Mouse (Mus musculus): ENCODE results near the gene Obscn. TPM values are rescaled to one million over a fixed set of nuclear protein-coding genes. Genes with fewer than 3 reads are reported as not detected.
A peak's percentile ranks its signal among the peaks of the same experiment; 100 is the strongest.

The Obscn gene
- polyA plus RNA-seq, 1 experiment from 2014 or later, result 0.31 TPM

DNA sequence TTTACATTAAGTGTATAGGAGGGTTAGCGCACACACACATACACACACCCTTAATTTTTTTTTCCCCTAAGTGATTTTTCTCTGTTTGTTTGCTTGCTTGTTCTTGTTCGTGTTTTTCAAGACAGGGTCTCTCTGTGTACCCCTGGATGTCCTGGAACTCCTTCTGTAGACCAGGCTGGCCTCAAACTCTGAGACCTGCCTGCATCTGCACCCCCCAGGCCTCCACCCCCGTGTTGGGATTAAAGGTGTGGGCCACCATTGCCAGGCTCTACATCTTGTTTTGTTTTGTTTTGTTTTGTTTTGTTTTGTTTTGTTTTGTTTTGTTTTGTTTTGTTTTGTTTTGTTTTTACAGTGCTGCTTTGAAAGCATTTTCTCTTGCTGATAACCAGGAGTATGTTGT is 188.9 kb downstream of the Obscn start:
- no peak overlapping the region for H3K9ac ChIP-seq (replicated peaks)
- no peak for DNase-seq
- H3K4me1 ChIP-seq (ENCODE audit: insufficient read depth), result peaks cover 18% of the 10 kb centered on the region
- 68% methylated on average over 3 of the region's 3 CpGs for WGBS (ENCODE audit: insufficient replicate concordance)
- no peaks in the 10 kb centered on the region for H3K9me3 ChIP-seq (ENCODE audit: low read length)
- H3K4me2 ChIP-seq (ENCODE audit: low read depth, low read length), result peak overlapping the region; percentile 72; the same call in 1 of the 2 replicates
- H3K4me3 ChIP-seq (ENCODE audit: low read depth, low read length), result no peak overlapping the region
- no peak for ATAC-seq
- no peak for TF ChIP-seq CTCF (IDR thresholded peaks at IDR 0.05; ENCODE audit: low read depth)
- no peak for TF ChIP-seq EP300 (IDR thresholded peaks at IDR 0.05; ENCODE audit: low read depth)
- H3K36me3 ChIP-seq (replicated peaks; ENCODE audit: insufficient read depth, low read length), result no peaks in the 10 kb centered on the region
- peaks cover 27% of the 10 kb centered on the region for H3K27me3 ChIP-seq (ENCODE audit: insufficient read depth, low read length)
- no peak overlapping the region for H3K27ac ChIP-seq (ENCODE audit: low read depth)

Small RNA genes within 50 kb of the gene (microRNA-seq; reads per million reads assigned to microRNA genes)
- not detected for gene Gm44313

Other genes with a start within 250 kb of the Obscn start
- 2.8 and 3.1 TPM in 2 replicates for gene Zfp39, start 232.2 kb downstream of the Obscn start, polyA plus RNA-seq (2015; fragmentation: Nextera tagmentation; extraction: Ambion mirVana)
- gene Btnl10, start 218.5 kb downstream of the Obscn start, polyA plus RNA-seq (2015; fragmentation: Nextera tagmentation; extraction: Ambion mirVana), result 7.9 and 9.9 TPM in 2 replicates
- gene Rnf187, start 197.5 kb downstream of the Obscn start, polyA plus RNA-seq (2015; fragmentation: Nextera tagmentation; extraction: Ambion mirVana), result 85.3 and 96.0 TPM in 2 replicates
- gene Hist3h2ba, start 187.5 kb downstream of the Obscn start, polyA plus RNA-seq (2015; fragmentation: Nextera tagmentation; extraction: Ambion mirVana), result 4.9 and 10.0 TPM in 2 replicates
- gene Hist3h2a, start 181.7 kb downstream of the Obscn start, polyA plus RNA-seq (2015; fragmentation: Nextera tagmentation; extraction: Ambion mirVana), result 14.3 and 14.8 TPM in 2 replicates
- gene Trim17, start 181.7 kb downstream of the Obscn start, polyA plus RNA-seq (2015; fragmentation: Nextera tagmentation; extraction: Ambion mirVana), result 0.11 and 0.15 TPM in 2 replicates
- gene Trim11, start 158.3 kb downstream of the Obscn start, polyA plus RNA-seq (2015; fragmentation: Nextera tagmentation; extraction: Ambion mirVana), result 8.8 and 8.9 TPM in 2 replicates
- 6.3 and 7.1 TPM in 2 replicates for gene Iba57, start 27.3 kb upstream of the Obscn start, polyA plus RNA-seq (2015; fragmentation: Nextera tagmentation; extraction: Ambion mirVana)
- 0.29 and 0.37 TPM in 2 replicates for gene Gjc2, start 46.8 kb upstream of the Obscn start, polyA plus RNA-seq (2015; fragmentation: Nextera tagmentation; extraction: Ambion mirVana)
- gene Guk1, start 55.8 kb upstream of the Obscn start, polyA plus RNA-seq (2015; fragmentation: Nextera tagmentation; extraction: Ambion mirVana), result 59.5 and 64.4 TPM in 2 replicates
- gene Mrpl55, start 66.1 kb upstream of the Obscn start, polyA plus RNA-seq (2015; fragmentation: Nextera tagmentation; extraction: Ambion mirVana), result 64.2 and 65.2 TPM in 2 replicates
- gene 2310033P09Rik, start 71.9 kb upstream of the Obscn start, polyA plus RNA-seq (2015; fragmentation: Nextera tagmentation; extraction: Ambion mirVana), result 14.8 and 16.2 TPM in 2 replicates
- gene Arf1, start 91.9 kb upstream of the Obscn start, polyA plus RNA-seq (2015; fragmentation: Nextera tagmentation; extraction: Ambion mirVana), result 244 and 254 TPM in 2 replicates
- gene Wnt3a, start 154.3 kb upstream of the Obscn start, polyA plus RNA-seq (2015; fragmentation: Nextera tagmentation; extraction: Ambion mirVana), result not detected in 2 replicates
- 0.16 and 0.18 TPM in 2 replicates for gene Wnt9a, start 170.5 kb upstream of the Obscn start, polyA plus RNA-seq (2015; fragmentation: Nextera tagmentation; extraction: Ambion mirVana)
- gene Prss38, start 239.3 kb upstream of the Obscn start, polyA plus RNA-seq (2015; fragmentation: Nextera tagmentation; extraction: Ambion mirVana), result not detected in 2 replicates

All from liver, postnatal 0 days (tissue).